Mouse (Mus musculus) embryonic facial prominence, embryonic 14.5 days (tissue): Measurements from ENCODE around the gene Uts2r. TPM values are rescaled to one million over a fixed set of nuclear protein-coding genes. Genes with fewer than 3 reads are reported as not detected.
A peak's percentile ranks its signal among the peaks of the same experiment; 100 is the strongest.

Experiments
- ATAC-seq: fragments of 200-750 bp; cut with Nextera tagmentation; 2 replicates; pipeline ENCODE4 v1.8.0; 2017; ENCODE audit warnings: low read depth, moderate number of reproducible peaks, moderate TSS enrichment
- DNase-seq: peaks from one replicate; pipeline ENCODE4 v3.0.0-alpha.2; 2015; ENCODE audit warnings: low spot score
- H3K27ac ChIP-seq: fragments of 300-500 bp; sonication (generic); replicated peaks from 2 replicates; pipeline ENCODE4 v1.5.1; 2014; ENCODE audit warnings: low read depth, mild to moderate bottlenecking, low read length, moderate library complexity
- H3K27me3 ChIP-seq: fragments of 300-500 bp; sonication (generic); replicated peaks from 2 replicates; pipeline ENCODE4 v1.6.1; 2014; ENCODE audit warnings: low read length; ENCODE audit not compliant: control insufficient read depth, insufficient read depth
- H3K36me3 ChIP-seq: fragments of 300-500 bp; sonication (generic); 2 replicates; pipeline ENCODE4 v1.6.1; 2014; ENCODE audit warnings: low read length, mixed read lengths; ENCODE audit not compliant: control insufficient read depth, insufficient read depth
- H3K4me1 ChIP-seq: fragments of 300-500 bp; sonication (generic); 2 replicates; pipeline ENCODE4 v1.6.1; 2014; ENCODE audit warnings: antibody characterized with exemption, low read length; ENCODE audit not compliant: control insufficient read depth, insufficient read depth
- H3K4me2 ChIP-seq: fragments of 300-500 bp; sonication (generic); 2 replicates; pipeline ENCODE4 v1.6.1; 2014; ENCODE audit warnings: low read depth, mild to moderate bottlenecking, low read length, moderate library complexity, mixed read lengths
- H3K4me3 ChIP-seq: fragments of 300-500 bp; sonication (generic); 2 replicates; pipeline ENCODE4 v1.5.1; 2014; ENCODE audit warnings: low read depth, mild to moderate bottlenecking, low read length
- H3K9ac ChIP-seq: fragments of 300-500 bp; sonication (generic); 2 replicates; pipeline ENCODE4 v1.6.1; 2014; ENCODE audit warnings: low read depth, mild to moderate bottlenecking, low read length, moderate library complexity, mixed read lengths
- H3K9me3 ChIP-seq: fragments of 300-500 bp; sonication (generic); 2 replicates; pipeline ENCODE4 v1.6.1; 2016; ENCODE audit warnings: low read length; ENCODE audit not compliant: control insufficient read depth
- WGBS: fragments of 180-500 bp; shearing (Covaris S2); extraction: QIAGEN DNeasy Blood & Tissue Kit; methylation state at CpG from one replicate; pipeline ENCODE4 v1.1.7; 2014; 5-methylcytosine and 5-hydroxymethylcytosine counted together
- polyA plus RNA-seq: library from polyadenylated mRNA; unstranded; fragments of >200 nt; fragmentation: Nextera tagmentation; extraction: Ambion mirVana; gene quantifications from 2 replicates; pipeline ENCODE4 v1.2.1, GENCODE M21; 2014

The Uts2r gene
- 1.2 and 1.6 TPM in 2 replicates for polyA plus RNA-seq

DNA sequence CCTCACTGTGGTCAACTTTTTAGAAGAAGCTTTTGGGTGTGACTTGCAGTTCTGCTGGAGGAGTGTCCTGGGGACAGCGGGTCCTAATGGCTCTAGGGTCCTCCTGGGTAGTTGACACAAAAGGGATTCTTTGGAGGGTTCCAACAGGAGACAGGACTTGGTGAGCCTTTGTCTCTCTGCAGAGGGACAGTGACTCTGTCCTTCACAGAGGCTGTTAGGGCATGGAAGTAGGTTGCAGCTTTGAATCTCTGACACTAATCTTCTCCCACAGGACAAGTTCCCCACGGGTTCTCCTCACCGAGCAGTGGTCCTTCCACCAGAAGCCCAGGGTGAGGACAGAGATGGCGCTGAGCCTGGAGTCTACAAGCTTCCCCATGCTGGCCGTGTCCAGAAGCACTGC lies at the start of gene Uts2r:
Uts2r (plus strand) TSS at position 301 of the 400 bp plus-strand sequence.
- H3K9me3 ChIP-seq, result no peaks in the 10 kb centered on the region
- ATAC-seq (no peak), DNase-seq (no peak)
- WGBS, result 90% methylated on average over 5 of the region's 5 CpGs
- H3K27me3 ChIP-seq, result peaks cover 32% of the 10 kb centered on the region
- H3K9ac ChIP-seq, result no peak within 1 kb of the TSS
- H3K27ac ChIP-seq, result no peak within 1 kb of the TSS
- H3K4me3 ChIP-seq, result no peak within 1 kb of the TSS
- peaks cover 8% of the 10 kb centered on the region; the same call in 1 of the 2 replicates for H3K4me1 ChIP-seq
- H3K36me3 ChIP-seq, result no peaks in the 10 kb centered on the region
- no peak within 1 kb of the TSS for H3K4me2 ChIP-seq

DNA sequence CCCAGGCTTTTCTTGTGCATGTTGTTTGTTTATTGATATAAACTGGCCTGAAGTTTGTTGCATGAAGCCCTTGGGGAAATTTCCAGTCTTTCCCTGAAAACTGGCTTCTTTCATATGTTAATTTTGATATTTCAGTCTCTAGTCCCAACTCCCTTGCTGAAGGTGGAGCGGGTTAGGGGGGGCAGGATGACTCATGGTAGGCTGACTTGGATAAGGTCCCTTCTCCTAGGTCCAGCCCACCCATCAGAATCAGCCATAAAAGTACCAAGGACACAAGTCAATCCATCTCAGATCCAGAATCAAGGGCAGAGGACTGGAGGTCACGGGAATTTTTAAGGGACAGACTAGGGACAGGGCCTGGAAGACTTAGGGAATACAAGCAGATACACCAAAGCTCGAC lies 49.0 kb upstream of the Uts2r start:
- no peaks in the 10 kb centered on the region for H3K9me3 ChIP-seq
- no peaks in the 10 kb centered on the region for H3K4me1 ChIP-seq
- DNase-seq, result no peak
- ATAC-seq, result no peak
- H3K4me2 ChIP-seq, result no peak overlapping the region
- H3K4me3 ChIP-seq, result no peak overlapping the region
- H3K27ac ChIP-seq, result no peak overlapping the region
- H3K27me3 ChIP-seq, result no peaks in the 10 kb centered on the region
- no peak overlapping the region for H3K9ac ChIP-seq
- 88% methylated on average over 3 of the region's 3 CpGs for WGBS
- no peaks in the 10 kb centered on the region for H3K36me3 ChIP-seq

DNA sequence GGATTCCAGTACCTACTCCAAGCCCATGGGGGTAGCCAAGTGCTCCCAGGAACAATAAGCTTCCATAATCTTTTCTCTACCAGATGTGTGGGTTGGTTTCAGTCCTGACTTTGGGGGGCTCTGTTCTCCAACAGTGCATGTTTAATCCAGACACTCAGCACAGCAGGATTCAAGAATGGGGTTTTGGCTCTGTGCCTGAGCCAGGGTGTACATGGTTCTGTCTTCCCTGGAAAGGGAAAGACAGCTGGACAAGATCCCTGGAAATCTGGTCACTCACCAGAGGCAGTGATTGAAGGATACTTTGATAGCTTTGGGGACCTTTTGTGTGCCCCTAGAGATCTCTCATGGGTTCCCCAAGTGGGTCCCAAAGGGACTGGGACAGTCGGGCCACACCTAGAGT lies 48.5 kb upstream of the Uts2r start:
- Histone ChIP-seq H3K4me3 (no peak overlapping the region), H3K27ac (no peak overlapping the region), H3K4me1 (no peaks in the 10 kb centered on the region), H3K27me3 (no peaks in the 10 kb centered on the region), H3K36me3 (no peaks in the 10 kb centered on the region), H3K4me2 (no peak overlapping the region), H3K9ac (no peak overlapping the region), H3K9me3 (no peaks in the 10 kb centered on the region)
- peak; percentile 33 for DNase-seq
- ATAC-seq, result no peak
- WGBS, result 80% methylated on average over 1 of the region's 1 CpGs

DNA sequence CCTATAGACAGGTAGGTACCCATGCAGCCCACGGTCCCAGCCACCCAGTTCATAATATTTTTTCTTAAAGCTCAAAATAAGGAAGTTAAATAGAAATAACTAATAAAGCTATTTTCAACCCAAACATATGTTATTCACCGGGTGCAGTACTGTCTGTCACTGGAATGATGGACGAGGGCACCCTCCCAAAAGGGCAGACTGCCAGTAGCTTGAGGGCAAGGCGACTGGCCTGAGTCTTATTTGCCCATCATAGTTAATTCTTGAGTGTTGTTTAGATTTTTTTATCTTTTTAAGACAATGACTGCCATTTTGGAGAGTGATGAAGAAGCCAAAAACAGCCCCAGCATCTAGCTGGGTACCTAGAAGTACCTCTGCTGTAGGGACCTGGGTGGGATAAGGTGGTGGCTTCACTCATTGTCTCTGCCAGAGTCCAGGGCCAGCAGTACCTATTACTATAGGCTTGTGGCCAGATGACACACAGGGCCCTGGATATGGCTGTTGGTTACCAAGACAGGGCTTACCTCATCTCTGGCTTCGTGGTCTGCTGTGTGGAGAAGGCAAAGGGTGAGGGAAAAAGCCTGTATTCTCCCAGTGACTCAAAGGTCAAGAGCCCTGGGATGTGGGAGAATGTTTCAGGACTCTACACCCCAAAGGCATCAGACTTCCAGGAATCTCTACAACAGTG lies 47.8 kb upstream of the Uts2r start:
- WGBS, result 81% methylated on average over 5 of the region's 5 CpGs
- Histone ChIP-seq H3K27ac (no peak overlapping the region), H3K4me1 (no peaks in the 10 kb centered on the region), H3K27me3 (no peaks in the 10 kb centered on the region), H3K9ac (no peak overlapping the region), H3K4me3 (no peak overlapping the region), H3K4me2 (no peak overlapping the region), H3K36me3 (no peaks in the 10 kb centered on the region), H3K9me3 (no peaks in the 10 kb centered on the region)
- no peak for DNase-seq
- no peak for ATAC-seq

DNA sequence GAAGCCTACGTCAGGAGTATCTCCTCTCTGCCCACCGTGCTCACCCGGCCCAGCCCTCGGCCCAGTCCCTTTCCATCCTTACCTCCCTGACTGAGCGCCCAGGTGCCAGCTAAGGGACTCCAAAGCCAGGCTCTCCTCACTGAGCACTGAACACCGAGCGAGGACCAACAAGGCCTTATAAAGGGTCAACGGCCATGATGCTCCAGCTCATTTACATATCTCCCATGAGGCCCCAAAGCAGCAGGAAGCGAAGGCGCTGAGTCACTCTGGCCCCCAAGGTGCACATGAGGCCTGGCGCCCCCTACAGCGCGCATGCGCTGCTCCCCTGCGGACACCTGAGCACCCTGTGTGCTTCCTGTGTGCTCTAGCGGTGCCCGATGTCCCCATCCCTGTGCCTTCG lies 42.0 kb upstream of the Uts2r start:
- no peak overlapping the region for H3K9ac ChIP-seq
- no peaks in the 10 kb centered on the region for H3K4me1 ChIP-seq
- 92% methylated on average over 15 of the region's 18 CpGs for WGBS
- H3K9me3 ChIP-seq, result no peaks in the 10 kb centered on the region
- H3K27me3 ChIP-seq, result no peaks in the 10 kb centered on the region
- H3K36me3 ChIP-seq, result no peaks in the 10 kb centered on the region
- ATAC-seq (no peak), DNase-seq (no peak)
- H3K4me3 ChIP-seq, result no peak overlapping the region
- H3K27ac ChIP-seq, result no peak overlapping the region
- H3K4me2 ChIP-seq, result no peak overlapping the region

DNA sequence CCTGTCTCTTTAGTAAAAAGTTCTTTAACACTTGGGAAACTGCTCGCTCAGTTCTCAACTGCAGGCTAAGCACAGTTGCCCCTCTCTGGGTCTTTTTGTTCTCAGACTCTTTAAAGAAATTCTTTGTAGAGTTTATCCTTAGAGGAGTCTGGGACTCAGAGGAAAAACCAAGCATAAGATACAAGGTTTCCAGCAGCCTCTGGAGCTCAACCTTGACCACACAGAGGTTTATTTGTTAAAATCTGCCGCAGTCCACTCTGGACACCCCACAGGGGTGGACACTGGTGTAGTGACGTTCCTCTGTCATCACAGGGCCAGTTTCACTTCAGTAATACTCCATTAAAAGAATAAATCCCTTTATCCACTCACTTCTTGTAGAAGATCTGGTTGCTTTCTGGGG lies 41.5 kb upstream of the Uts2r start, which contains the start of gene Tex19.2:
Tex19.2 (minus strand) TSS at position 101 of the 400 bp plus-strand sequence.
- Histone ChIP-seq H3K4me3 (no peak within 1 kb of the TSS), H3K4me1 (no peaks in the 10 kb centered on the region), H3K9ac (no peak within 1 kb of the TSS), H3K4me2 (no peak within 1 kb of the TSS), H3K36me3 (no peaks in the 10 kb centered on the region), H3K9me3 (no peaks in the 10 kb centered on the region), H3K27ac (no peak within 1 kb of the TSS), H3K27me3 (no peaks in the 10 kb centered on the region)
- ATAC-seq, result no peak
- WGBS, result 83% methylated on average over 3 of the region's 3 CpGs
- no peak for DNase-seq

DNA sequence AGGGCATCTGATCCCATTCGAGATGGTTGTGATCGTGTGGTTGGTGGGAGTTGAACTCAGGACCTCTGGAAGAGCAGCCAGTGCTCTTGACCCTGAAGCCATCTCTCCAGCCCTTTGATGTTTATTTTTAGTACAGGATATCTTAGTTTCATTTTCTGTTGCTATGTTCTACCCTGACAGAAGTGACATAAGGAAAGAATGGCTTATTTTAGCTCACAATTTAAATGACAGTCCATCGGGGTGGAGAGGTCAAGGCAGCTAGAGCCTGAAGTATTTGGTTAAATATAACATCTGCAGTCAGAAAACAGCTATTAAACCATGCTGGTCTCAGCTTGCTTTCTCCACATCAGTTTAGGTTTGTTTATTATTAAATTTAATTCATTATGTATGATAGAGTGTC lies 38.9 kb upstream of the Uts2r start:
- Histone ChIP-seq H3K4me3 (no peak overlapping the region), H3K4me1 (no peaks in the 10 kb centered on the region), H3K27me3 (no peaks in the 10 kb centered on the region), H3K4me2 (no peak overlapping the region), H3K9ac (no peak overlapping the region), H3K27ac (no peak overlapping the region), H3K9me3 (no peaks in the 10 kb centered on the region), H3K36me3 (no peaks in the 10 kb centered on the region)
- WGBS, result 75% methylated on average over 3 of the region's 3 CpGs
- no peak for DNase-seq
- ATAC-seq, result no peak

DNA sequence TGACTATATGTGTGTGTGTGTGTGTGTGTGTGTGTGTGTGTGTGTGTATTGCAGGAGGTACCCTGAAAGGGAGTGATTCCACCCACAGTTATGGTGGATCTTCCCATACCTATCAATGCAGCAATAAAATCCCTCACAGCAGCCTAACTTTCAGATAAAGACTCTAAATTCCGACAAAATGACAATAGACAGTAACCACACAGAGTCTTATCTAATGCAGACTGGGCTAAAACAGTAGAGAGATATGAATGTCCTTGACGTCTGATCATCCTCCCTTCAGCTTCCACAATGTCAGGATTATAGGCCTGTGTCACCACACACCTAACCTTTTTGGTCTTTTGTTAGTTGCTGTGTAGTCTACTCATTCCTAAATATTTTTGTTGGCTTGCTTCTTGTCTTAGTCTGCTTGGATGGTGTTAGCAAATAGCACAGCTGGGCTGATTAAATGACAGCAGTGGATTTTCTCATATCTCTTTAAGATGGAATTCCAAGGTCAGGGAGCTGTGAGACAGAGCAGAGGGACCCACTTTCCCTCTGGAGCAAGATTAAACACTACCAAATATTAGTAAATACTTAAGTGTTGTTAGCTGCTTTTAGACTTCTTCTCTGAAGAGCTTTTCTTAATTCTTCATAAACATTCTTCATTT lies 37.9 kb upstream of the Uts2r start:
- H3K4me1 ChIP-seq, result no peaks in the 10 kb centered on the region
- no peak overlapping the region for H3K4me3 ChIP-seq
- H3K9me3 ChIP-seq, result no peaks in the 10 kb centered on the region
- H3K36me3 ChIP-seq, result no peaks in the 10 kb centered on the region
- no peaks in the 10 kb centered on the region for H3K27me3 ChIP-seq
- H3K9ac ChIP-seq, result no peak overlapping the region
- H3K27ac ChIP-seq, result no peak overlapping the region
- 78% methylated on average over 2 of the region's 2 CpGs for WGBS
- ATAC-seq (no peak), DNase-seq (no peak)
- H3K4me2 ChIP-seq, result no peak overlapping the region

DNA sequence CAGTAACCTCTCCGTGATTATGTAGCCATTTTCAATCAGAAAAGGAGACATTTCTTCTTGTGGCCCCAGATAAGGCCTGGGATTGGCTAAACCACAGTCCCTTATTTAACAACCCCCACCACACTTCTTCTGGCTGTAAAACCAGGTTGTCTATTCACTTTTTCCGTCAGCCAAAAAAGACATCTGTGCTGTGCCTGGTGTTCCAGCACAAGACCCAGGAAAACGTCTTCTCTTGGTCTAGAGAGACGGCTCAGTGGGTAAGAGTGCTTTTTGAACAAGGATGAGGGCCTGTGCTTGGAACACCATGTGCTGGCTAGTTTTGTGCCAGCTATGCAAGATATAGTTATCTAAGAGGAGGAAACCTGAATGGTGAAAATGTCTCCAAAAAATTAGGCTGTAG lies 36.6 kb upstream of the Uts2r start:
- H3K4me2 ChIP-seq, result no peak overlapping the region
- no peaks in the 10 kb centered on the region for H3K27me3 ChIP-seq
- DNase-seq, result no peak
- H3K9ac ChIP-seq, result no peak overlapping the region
- no peaks in the 10 kb centered on the region for H3K4me1 ChIP-seq
- H3K4me3 ChIP-seq, result no peak overlapping the region
- 87% methylated on average over 4 of the region's 4 CpGs for WGBS
- H3K27ac ChIP-seq, result no peak overlapping the region
- ATAC-seq, result no peak
- H3K9me3 ChIP-seq, result no peaks in the 10 kb centered on the region
- H3K36me3 ChIP-seq, result no peaks in the 10 kb centered on the region
